Mouse (Mus musculus) bone marrow, adult 2 months (tissue): Measurements from ENCODE around the gene Scml4.

Experiments used
- CTCF ChIP-seq: fragments of 200-500 bp; IDR thresholded peaks from 2 replicates; pipeline ENCODE4 v1.5.1; 2011; ENCODE audit warnings: low read length, control low read depth; ENCODE audit not compliant: control insufficient read depth, insufficient read depth
- POLR2A ChIP-seq: fragments of 200-500 bp; IDR thresholded peaks from 2 replicates; pipeline ENCODE4 v1.6.1; 2011; ENCODE audit warnings: low read depth, mild to moderate bottlenecking, control low read depth, low read length, borderline replicate concordance; ENCODE audit not compliant: control insufficient read depth

- TF ChIP-seq CTCF (no peak), POLR2A (no peak)
Measured at GRCm38 (mm10) chr10:42941278-42941677, 81.1 kb downstream of the Scml4 start.
